Mouse (Mus musculus): ENCODE results near the gene Cyp4f13. TPM values are rescaled to one million over a fixed set of nuclear protein-coding genes. Genes with fewer than 3 reads are reported as not detected.

Gene Cyp4f13
- polyA plus RNA-seq, 1 experiment from 2014 or later = 62.9 TPM

DNA sequence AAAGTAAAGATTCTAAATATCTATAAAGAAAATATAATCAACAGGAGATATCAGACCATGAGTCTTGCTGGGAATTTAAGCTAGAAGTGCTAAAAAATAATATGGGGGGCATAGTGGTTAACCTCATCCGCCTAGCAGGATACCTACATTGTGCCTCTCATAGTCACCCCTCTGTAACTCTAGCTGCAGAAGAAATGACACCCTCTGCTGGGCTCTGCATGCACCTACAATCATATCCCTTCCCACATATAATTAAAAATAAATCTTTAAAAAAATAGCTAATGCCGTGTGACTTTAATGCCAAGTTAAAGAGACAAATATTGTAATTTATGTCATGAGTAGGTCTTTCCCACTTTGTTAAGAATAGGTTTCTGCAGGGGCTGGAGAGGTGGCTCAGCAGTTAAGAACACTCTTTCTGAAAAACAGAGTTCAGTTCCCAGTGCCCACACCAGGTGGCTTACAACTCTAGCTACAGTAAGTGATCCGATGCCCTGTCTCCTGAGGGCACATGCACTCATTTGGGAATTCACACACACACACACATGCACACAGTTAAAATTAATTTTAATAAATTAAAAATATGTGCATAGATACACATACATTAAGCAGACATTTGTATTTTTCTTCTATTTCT is 2.7 kb downstream of the Cyp4f13 start:
- H3K4me3 ChIP-seq (ENCODE audit: low read depth, low read length) = no peak overlapping the region
- no peak overlapping the region for H3K4me2 ChIP-seq (replicated peaks; ENCODE audit: low read depth)
- H3K36me3 ChIP-seq (ENCODE audit: control insufficient read depth, insufficient read depth) = peaks cover 7% of the 10 kb centered on the region; the same call in 1 of the 2 replicates
- peak; percentile 59 for TF ChIP-seq CTCF (IDR thresholded peaks at IDR 0.05; ENCODE audit: low read depth)
- 60% methylated on average over 3 of the region's 3 CpGs for WGBS
- no peaks in the 10 kb centered on the region for H3K9me3 ChIP-seq (ENCODE audit: control insufficient read depth)
- no peak overlapping the region for H3K27ac ChIP-seq (ENCODE audit: low read depth, low read length)
- H3K27me3 ChIP-seq (replicated peaks; ENCODE audit: control insufficient read depth, insufficient read depth, low read length) = no peaks in the 10 kb centered on the region
- ATAC-seq = no peak
- H3K9ac ChIP-seq (ENCODE audit: low read depth, low read length) = no peak overlapping the region
- peaks cover 3% of the 10 kb centered on the region for H3K4me1 ChIP-seq (replicated peaks; ENCODE audit: control insufficient read depth, insufficient read depth, low read length)

DNA sequence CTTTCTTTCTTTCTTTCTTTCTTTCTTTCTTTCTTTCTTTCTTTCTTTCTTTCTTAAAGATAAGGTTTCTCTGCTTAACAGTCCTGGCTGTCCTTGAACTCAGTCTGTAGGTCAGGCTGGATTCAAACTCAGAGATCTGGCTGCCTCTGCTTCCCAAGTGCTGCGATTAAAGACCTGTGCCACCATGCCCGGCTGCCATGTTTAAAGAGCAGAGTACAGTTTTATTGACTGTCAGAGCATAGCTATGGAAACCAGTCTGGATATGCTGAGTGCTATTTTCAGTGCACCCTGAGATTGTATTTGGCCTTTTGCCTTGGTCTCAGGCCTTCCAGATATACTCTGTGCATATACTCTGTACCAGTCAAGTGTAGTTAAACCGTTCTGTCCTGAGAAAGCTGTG is 3.5 kb downstream of the Cyp4f13 start:
- WGBS = 83% methylated on average over 3 of the region's 3 CpGs
- H3K27me3 ChIP-seq (replicated peaks; ENCODE audit: control insufficient read depth, insufficient read depth, low read length) = no peaks in the 10 kb centered on the region
- H3K36me3 ChIP-seq (ENCODE audit: control insufficient read depth, insufficient read depth) = peaks cover 7% of the 10 kb centered on the region; the same call in 1 of the 2 replicates
- no peak overlapping the region for H3K4me2 ChIP-seq (replicated peaks; ENCODE audit: low read depth)
- H3K9ac ChIP-seq (ENCODE audit: low read depth, low read length) = no peak overlapping the region
- TF ChIP-seq CTCF (IDR thresholded peaks at IDR 0.05; ENCODE audit: low read depth) = no peak
- no peak overlapping the region for H3K27ac ChIP-seq (ENCODE audit: low read depth, low read length)
- no peak for ATAC-seq
- H3K4me3 ChIP-seq (ENCODE audit: low read depth, low read length) = no peak overlapping the region
- peaks cover 3% of the 10 kb centered on the region for H3K4me1 ChIP-seq (replicated peaks; ENCODE audit: control insufficient read depth, insufficient read depth, low read length)
- H3K9me3 ChIP-seq (ENCODE audit: control insufficient read depth) = no peaks in the 10 kb centered on the region

DNA sequence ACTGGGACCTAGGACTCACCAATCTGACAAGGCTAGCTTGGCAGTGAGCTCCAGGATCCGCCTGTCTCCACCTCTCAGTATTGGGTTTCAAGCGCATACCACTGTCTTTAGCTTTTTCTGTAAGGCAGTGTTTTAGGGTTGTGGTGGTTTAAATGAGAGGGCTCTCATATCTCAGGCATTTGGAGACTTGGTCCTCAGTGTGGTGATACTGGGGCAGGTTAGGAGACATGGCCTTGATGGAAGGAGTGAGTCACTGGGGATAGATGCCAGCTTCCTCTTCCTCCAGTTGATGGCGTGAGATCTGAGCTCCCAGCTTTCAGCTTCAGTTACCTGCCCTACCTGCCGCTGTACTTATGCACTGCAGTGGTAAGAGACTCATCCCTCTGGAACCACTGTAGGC is 7.4 kb downstream of the Cyp4f13 start:
- Histone ChIP-seq H3K9me3 (ENCODE audit: control insufficient read depth) (no peaks in the 10 kb centered on the region), H3K4me1 (replicated peaks; ENCODE audit: control insufficient read depth, insufficient read depth, low read length) (no peaks in the 10 kb centered on the region), H3K4me2 (replicated peaks; ENCODE audit: low read depth) (no peak overlapping the region), H3K27ac (ENCODE audit: low read depth, low read length) (no peak overlapping the region), H3K4me3 (ENCODE audit: low read depth, low read length) (no peak overlapping the region), H3K36me3 (ENCODE audit: control insufficient read depth, insufficient read depth) (peaks cover 7% of the 10 kb centered on the region; the same call in 1 of the 2 replicates), H3K27me3 (replicated peaks; ENCODE audit: control insufficient read depth, insufficient read depth, low read length) (no peaks in the 10 kb centered on the region), H3K9ac (ENCODE audit: low read depth, low read length) (no peak overlapping the region)
- no peak for ATAC-seq
- no peak for TF ChIP-seq CTCF (IDR thresholded peaks at IDR 0.05; ENCODE audit: low read depth)
- 89% methylated on average over 4 of the region's 4 CpGs for WGBS

DNA sequence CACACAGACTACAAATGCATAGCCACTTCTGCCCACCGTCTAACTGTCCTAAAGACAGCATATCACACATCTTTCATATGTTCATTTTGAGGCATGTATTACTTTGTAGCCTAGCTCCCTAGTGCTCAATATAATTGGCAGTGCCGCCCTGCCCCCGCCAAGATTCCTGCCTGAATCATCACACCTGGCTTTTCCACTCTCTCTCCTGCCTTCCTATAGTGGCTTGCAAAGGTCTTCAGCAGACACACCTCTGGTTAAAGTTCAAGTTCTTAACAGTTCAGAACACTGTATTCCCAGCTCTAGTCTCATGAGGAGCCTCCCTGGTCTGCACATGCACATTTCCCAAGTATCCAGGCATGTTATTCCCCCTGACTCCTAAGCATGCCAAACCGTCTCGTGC is 19.4 kb downstream of the Cyp4f13 start:
- no peak for TF ChIP-seq CTCF (IDR thresholded peaks at IDR 0.05; ENCODE audit: low read depth)
- Histone ChIP-seq H3K9me3 (ENCODE audit: control insufficient read depth) (no peaks in the 10 kb centered on the region), H3K36me3 (ENCODE audit: control insufficient read depth, insufficient read depth) (no peaks in the 10 kb centered on the region), H3K4me3 (ENCODE audit: low read depth, low read length) (no peak overlapping the region), H3K4me2 (replicated peaks; ENCODE audit: low read depth) (peak overlapping the region; percentile 30; the same call in 1 of the 2 replicates), H3K9ac (ENCODE audit: low read depth, low read length) (no peak overlapping the region), H3K27ac (ENCODE audit: low read depth, low read length) (peak overlapping the region; percentile 75), H3K4me1 (replicated peaks; ENCODE audit: control insufficient read depth, insufficient read depth, low read length) (no peaks in the 10 kb centered on the region; the same call in 1 of the 2 replicates), H3K27me3 (replicated peaks; ENCODE audit: control insufficient read depth, insufficient read depth, low read length) (no peaks in the 10 kb centered on the region)
- ATAC-seq = peak; percentile 77
- 38% methylated on average over 5 of the region's 5 CpGs for WGBS

DNA sequence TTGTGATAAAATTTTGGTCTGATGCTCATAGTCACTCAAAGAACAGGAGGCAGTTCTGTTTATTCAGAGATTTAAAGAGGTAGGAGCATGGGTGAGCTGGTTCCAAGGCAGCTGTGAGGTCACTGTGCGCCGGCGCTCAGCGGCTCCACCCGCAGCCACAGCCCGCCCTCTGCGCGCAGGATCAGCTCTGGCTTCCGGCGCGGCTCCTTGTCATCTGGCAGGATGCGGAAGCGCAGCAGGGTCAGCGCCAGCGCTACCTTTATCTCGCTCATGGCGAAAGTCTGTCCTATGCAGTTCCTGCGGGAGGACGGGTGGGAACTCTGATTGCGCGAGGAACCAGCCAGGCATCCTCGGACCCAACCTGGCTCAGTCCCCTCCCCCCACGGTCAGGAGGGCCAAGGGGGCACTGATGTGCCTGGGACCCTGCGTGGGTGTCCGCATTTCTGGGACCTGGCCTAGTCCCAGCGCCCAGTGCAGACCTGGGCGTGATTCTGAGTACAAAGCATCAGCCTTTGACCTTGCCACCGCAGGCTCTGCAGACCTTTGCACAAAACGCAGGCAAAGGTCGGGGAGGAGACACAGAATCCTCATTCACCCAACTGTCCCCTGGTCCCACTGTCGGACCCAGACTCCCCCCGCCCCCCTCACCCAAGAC is 22.4 kb downstream of the Cyp4f13 start:
- H3K9me3 ChIP-seq (ENCODE audit: control insufficient read depth) = no peaks in the 10 kb centered on the region
- 12% methylated on average over 32 of the region's 32 CpGs for WGBS
- ATAC-seq = peak; percentile 89
- H3K4me3 ChIP-seq (ENCODE audit: low read depth, low read length) = peak overlapping the region; percentile 29
- no peak for TF ChIP-seq CTCF (IDR thresholded peaks at IDR 0.05; ENCODE audit: low read depth)
- H3K27me3 ChIP-seq (replicated peaks; ENCODE audit: control insufficient read depth, insufficient read depth, low read length) = no peaks in the 10 kb centered on the region
- peak overlapping the region; percentile 66 for H3K4me2 ChIP-seq (replicated peaks; ENCODE audit: low read depth)
- H3K4me1 ChIP-seq (replicated peaks; ENCODE audit: control insufficient read depth, insufficient read depth, low read length) = no peaks in the 10 kb centered on the region; the same call in 1 of the 2 replicates
- H3K27ac ChIP-seq (ENCODE audit: low read depth, low read length) = peak overlapping the region; percentile 76
- H3K36me3 ChIP-seq (ENCODE audit: control insufficient read depth, insufficient read depth) = no peaks in the 10 kb centered on the region
- H3K9ac ChIP-seq (ENCODE audit: low read depth, low read length) = peak overlapping the region; percentile 52

DNA sequence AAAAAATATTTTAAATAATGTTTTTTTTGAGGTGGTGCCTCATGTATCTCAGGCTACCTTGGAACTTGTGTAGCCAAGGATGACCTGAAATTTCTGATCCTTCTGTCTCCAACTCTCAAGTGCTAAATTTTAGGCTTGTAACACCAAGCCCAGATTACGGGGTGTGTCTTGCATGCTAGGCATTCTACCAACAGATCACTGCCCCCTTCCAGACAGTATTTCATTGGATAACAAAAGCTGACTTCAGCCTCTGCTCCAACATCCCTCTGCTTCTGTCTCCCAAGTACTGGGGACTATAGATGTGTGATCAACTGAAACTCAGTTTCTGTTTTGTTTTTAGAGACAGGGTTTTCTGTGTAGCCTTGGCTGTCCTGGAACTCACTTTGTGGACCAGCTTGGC is 23.5 kb downstream of the Cyp4f13 start:
- Histone ChIP-seq H3K4me1 (replicated peaks; ENCODE audit: control insufficient read depth, insufficient read depth, low read length) (no peaks in the 10 kb centered on the region; the same call in 1 of the 2 replicates), H3K27ac (ENCODE audit: low read depth, low read length) (no peak overlapping the region), H3K9me3 (ENCODE audit: control insufficient read depth) (no peaks in the 10 kb centered on the region), H3K36me3 (ENCODE audit: control insufficient read depth, insufficient read depth) (no peaks in the 10 kb centered on the region), H3K27me3 (replicated peaks; ENCODE audit: control insufficient read depth, insufficient read depth, low read length) (no peaks in the 10 kb centered on the region), H3K4me3 (ENCODE audit: low read depth, low read length) (no peak overlapping the region), H3K9ac (ENCODE audit: low read depth, low read length) (no peak overlapping the region), H3K4me2 (replicated peaks; ENCODE audit: low read depth) (no peak overlapping the region)
- ATAC-seq = no peak
- 94% methylated on average over 1 of the region's 1 CpGs for WGBS
- TF ChIP-seq CTCF (IDR thresholded peaks at IDR 0.05; ENCODE audit: low read depth) = no peak

Data from intestine, postnatal 0 days (tissue).